Mouse (Mus musculus): Measurements from ENCODE around the gene Rbm12. TPM values are rescaled to one million over a fixed set of nuclear protein-coding genes. Genes with fewer than 3 reads are reported as not detected.

Gene Rbm12
- total RNA-seq, 2 experiments from 2014 or later = 33.6 to 44.8 TPM

GRCm38 (mm10) chr2:156080391-156080790 is 31.4 kb downstream of the Rbm12 start:
- ATAC-seq (replicated peaks; ENCODE audit: poor library complexity) = no peak

GRCm38 (mm10) chr2:156079674-156080073 is 32.1 kb downstream of the Rbm12 start:
- ATAC-seq (replicated peaks; ENCODE audit: poor library complexity) = no peak

DNA sequence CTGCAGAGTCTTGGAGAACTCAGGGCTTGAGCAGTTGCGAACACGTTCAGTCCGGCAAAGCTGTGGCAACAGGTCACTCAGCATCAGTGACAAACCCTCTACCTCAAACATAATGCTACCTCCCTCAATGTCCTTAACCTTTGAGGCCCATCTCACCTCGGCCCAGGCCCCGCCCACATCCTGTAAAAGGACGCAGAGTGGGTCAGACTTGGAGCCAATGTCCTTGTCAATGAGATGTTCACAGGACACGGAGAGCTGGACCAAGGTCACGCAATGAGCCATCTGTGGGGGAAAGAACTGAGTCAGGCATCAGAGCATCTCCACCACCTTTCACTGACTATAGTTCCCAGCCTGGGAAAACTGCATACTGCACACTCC is 32.6 kb downstream of the Rbm12 start:
- ATAC-seq (replicated peaks; ENCODE audit: poor library complexity) = no peak

GRCm38 (mm10) chr2:156078421-156079182 is 33.2 kb downstream of the Rbm12 start:
- ATAC-seq (replicated peaks; ENCODE audit: poor library complexity) = no peak

DNA sequence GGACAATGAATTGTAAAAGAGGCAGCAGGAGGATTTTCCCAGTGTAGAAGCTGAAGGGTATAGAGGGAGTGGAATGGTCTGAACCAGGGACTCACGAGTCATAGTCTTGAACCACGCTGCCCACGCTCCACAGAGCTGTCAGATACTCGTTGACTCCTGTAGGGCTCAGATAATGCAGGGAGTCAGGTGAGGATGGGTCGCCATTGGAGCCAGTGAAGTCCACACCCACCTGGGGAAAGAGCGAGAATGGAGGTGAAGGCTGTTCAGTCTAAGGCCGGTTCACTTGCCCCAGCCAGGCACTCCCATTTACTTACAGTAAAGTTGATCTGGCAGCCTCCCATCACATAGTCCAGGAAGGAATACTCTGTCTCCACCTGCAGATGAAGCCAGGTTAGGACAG is 34.3 kb downstream of the Rbm12 start:
- peak; percentile 29; the same call in 1 of the 2 replicates for ATAC-seq (replicated peaks; ENCODE audit: poor library complexity)

DNA sequence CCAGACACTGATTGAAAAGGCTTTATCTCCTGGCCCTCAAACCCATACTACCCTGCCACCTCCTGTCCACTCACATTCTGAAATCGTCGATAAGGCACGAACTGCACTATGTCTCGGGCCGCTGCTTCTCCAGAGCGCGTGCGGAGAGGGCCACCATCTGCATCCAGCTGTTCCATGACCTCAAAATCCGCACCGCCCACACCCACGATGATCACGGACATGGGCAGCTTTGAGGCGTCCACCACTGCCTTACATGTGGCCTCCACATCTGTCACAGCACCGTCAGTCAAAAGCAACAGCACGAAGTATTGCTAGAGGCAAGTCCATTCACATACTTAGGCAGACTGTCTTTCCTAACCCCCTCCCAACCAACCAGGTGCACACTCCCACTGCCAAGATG is 38.1 kb downstream of the Rbm12 start:
- no peak for ATAC-seq (replicated peaks; ENCODE audit: poor library complexity)

DNA sequence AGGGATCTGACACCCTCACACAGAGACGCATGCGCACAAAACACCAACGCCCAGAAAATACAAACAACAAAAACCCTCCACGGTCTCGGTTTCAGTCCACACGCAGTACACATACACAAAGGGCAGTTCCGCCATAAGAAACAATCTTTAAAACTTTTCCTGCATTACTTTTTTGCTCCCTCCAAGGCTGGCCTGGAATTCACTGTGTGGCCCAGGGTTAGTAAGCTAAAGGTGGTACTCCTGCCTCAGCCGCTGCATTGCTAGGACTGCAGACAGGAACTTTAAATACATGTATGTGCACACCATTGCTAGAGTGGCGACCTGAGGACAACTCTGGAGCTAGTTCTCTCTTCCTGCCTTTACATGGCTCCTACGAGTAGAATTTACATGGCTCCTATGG is 40.5 kb downstream of the Rbm12 start:
- no peak for ATAC-seq (replicated peaks; ENCODE audit: poor library complexity)

DNA sequence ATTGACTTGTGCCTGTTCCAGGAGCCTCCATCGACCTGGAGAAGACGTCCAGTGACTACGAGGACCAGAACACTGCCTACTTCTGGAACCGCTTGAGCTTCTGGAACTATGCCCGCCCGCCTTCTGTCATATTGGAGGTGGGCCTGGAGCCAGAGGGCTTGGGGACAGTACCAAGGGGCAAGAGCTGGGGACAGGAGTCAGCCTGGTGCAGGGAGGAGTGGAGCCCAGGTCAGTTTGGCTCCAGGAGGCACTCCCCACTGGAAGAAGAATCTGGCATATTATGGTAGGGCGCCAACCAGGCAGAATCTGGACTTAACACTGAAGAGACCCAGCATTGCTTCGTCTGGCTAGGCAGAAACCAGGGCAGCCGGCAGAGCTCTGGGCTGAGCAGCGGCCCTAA is 43.9 kb downstream of the Rbm12 start:
- ATAC-seq (replicated peaks; ENCODE audit: poor library complexity) = no peak

GRCm38 (mm10) chr2:156066126-156066525 is 45.7 kb downstream of the Rbm12 start:
- no peak for ATAC-seq (replicated peaks; ENCODE audit: poor library complexity)

- ATAC-seq (replicated peaks; ENCODE audit: poor library complexity) = peak; percentile 77
These were observed 46.4 kb downstream of the Rbm12 start, which contains the start of gene Spag4 for GRCm38 (mm10) chr2:156065099-156066041. TSS of gene Spag4 (plus strand) at chr2:156065175.

GRCm38 (mm10) chr2:156052816-156053215 is 59.0 kb downstream of the Rbm12 start, which contains the start of gene Fer1l4:
TSS of gene Fer1l4 (minus strand) at chr2:156052947.
- ATAC-seq (replicated peaks; ENCODE audit: poor library complexity) = no peak

- peak; percentile 64; the same call in 1 of the 2 replicates for ATAC-seq (replicated peaks; ENCODE audit: poor library complexity)
These were observed 63.8 kb downstream of the Rbm12 start for GRCm38 (mm10) chr2:156047929-156048328.

DNA sequence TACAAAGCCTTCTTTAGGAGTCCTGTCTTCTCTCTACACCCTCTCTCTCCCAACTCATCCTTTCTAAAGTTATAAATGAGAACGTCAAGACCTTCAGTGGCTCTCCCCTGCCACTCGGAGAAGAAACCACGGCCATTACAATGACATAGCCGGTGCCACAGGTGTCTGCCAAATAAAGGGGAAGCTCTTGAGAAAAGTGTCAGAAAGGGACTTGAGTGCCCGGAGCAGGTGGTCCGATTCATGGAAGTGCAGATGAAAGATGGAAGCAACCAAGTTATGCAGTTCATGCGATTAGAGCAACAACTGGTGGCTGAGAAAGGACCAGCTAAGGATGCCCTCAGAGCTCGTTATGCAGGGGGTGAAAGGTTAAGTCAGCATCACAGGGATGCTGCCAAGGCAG is 68.9 kb downstream of the Rbm12 start:
- no peak for ATAC-seq (replicated peaks; ENCODE audit: poor library complexity)

Other genes starting within 250 kb of the Rbm12 start
- gene Uqcc1, start 181.7 kb downstream of the Rbm12 start, total RNA-seq (2015) = 39.6 and 40.4 TPM in 2 replicates
- 51.5 and 55.1 TPM in 2 replicates for gene Uqcc1, start 181.7 kb downstream of the Rbm12 start, total RNA-seq (2017)
- not detected in 2 replicates for gene Gm15557, start 171.2 kb downstream of the Rbm12 start, total RNA-seq (2015)
- gene Gm15557, start 171.2 kb downstream of the Rbm12 start, total RNA-seq (2017) = not detected in 2 replicates
- gene Gdf5, start 166.6 kb downstream of the Rbm12 start, total RNA-seq (2015) = not detected in 2 replicates
- gene Gdf5, start 166.6 kb downstream of the Rbm12 start, total RNA-seq (2017) = not detected in 2 replicates
- 9.6 and 12.7 TPM in 2 replicates for gene Cep250, start 155.5 kb downstream of the Rbm12 start, total RNA-seq (2015)
- 30.7 and 44.6 TPM in 2 replicates for gene Cep250, start 155.5 kb downstream of the Rbm12 start, total RNA-seq (2017)
- 0.10 and 0.74 TPM in 2 replicates for gene 6430550D23Rik, start 104.0 kb downstream of the Rbm12 start, total RNA-seq (2015)
- 0.20 and 0.92 TPM in 2 replicates for gene 6430550D23Rik, start 104.0 kb downstream of the Rbm12 start, total RNA-seq (2017)
- gene Ergic3, start 103.9 kb downstream of the Rbm12 start, total RNA-seq (2015) = 206 and 246 TPM in 2 replicates
- 65.3 and 76.8 TPM in 2 replicates for gene Ergic3, start 103.9 kb downstream of the Rbm12 start, total RNA-seq (2017)
- gene Fer1l4, start 59.0 kb downstream of the Rbm12 start, total RNA-seq (2015) = not detected in 2 replicates
- not detected in 2 replicates for gene Fer1l4, start 59.0 kb downstream of the Rbm12 start, total RNA-seq (2017)
- gene Spag4, start 46.8 kb downstream of the Rbm12 start, total RNA-seq (2015) = 1.3 and 1.7 TPM in 2 replicates
- gene Spag4, start 46.8 kb downstream of the Rbm12 start, total RNA-seq (2017) = 2.6 and 3.3 TPM in 2 replicates
- 36.8 and 39.2 TPM in 2 replicates for gene Cpne1, start within 50 bp of the Rbm12 start, total RNA-seq (2015)
- 22.1 and 26.1 TPM in 2 replicates for gene Cpne1, start within 50 bp of the Rbm12 start, total RNA-seq (2017)
- gene Gm28036, start 15.1 kb upstream of the Rbm12 start, total RNA-seq (2015) = 1.6 and 6.4 TPM in 2 replicates
- 23.1 and 25.5 TPM in 2 replicates for gene Gm28036, start 15.1 kb upstream of the Rbm12 start, total RNA-seq (2017)
- 104 and 134 TPM in 2 replicates for gene Romo1, start 32.1 kb upstream of the Rbm12 start, total RNA-seq (2015)
- 13.2 and 27.2 TPM in 2 replicates for gene Romo1, start 32.1 kb upstream of the Rbm12 start, total RNA-seq (2017)
- gene Nfs1, start 32.2 kb upstream of the Rbm12 start, total RNA-seq (2015) = 54.3 and 71.4 TPM in 2 replicates
- 32.4 and 35.0 TPM in 2 replicates for gene Nfs1, start 32.2 kb upstream of the Rbm12 start, total RNA-seq (2017)
- gene Rbm39, start 68.3 kb upstream of the Rbm12 start, total RNA-seq (2015) = 515 and 549 TPM in 2 replicates
- gene Rbm39, start 68.3 kb upstream of the Rbm12 start, total RNA-seq (2017) = 502 and 605 TPM in 2 replicates
- 42.8 and 46.8 TPM in 2 replicates for gene Phf20, start 84.5 kb upstream of the Rbm12 start, total RNA-seq (2015)
- 53.8 and 61.2 TPM in 2 replicates for gene Phf20, start 84.5 kb upstream of the Rbm12 start, total RNA-seq (2017)
- gene Cnbd2, start 200.3 kb upstream of the Rbm12 start, total RNA-seq (2015) = 2.7 TPM in 2 replicates
- gene Cnbd2, start 200.3 kb upstream of the Rbm12 start, total RNA-seq (2017) = 3.6 and 4.9 TPM in 2 replicates
- gene Scand1, start 200.7 kb upstream of the Rbm12 start, total RNA-seq (2015) = 1.8 and 4.2 TPM in 2 replicates
- gene Scand1, start 200.7 kb upstream of the Rbm12 start, total RNA-seq (2017) = 5.6 and 17.2 TPM in 2 replicates